In the genomic region with DNA sequence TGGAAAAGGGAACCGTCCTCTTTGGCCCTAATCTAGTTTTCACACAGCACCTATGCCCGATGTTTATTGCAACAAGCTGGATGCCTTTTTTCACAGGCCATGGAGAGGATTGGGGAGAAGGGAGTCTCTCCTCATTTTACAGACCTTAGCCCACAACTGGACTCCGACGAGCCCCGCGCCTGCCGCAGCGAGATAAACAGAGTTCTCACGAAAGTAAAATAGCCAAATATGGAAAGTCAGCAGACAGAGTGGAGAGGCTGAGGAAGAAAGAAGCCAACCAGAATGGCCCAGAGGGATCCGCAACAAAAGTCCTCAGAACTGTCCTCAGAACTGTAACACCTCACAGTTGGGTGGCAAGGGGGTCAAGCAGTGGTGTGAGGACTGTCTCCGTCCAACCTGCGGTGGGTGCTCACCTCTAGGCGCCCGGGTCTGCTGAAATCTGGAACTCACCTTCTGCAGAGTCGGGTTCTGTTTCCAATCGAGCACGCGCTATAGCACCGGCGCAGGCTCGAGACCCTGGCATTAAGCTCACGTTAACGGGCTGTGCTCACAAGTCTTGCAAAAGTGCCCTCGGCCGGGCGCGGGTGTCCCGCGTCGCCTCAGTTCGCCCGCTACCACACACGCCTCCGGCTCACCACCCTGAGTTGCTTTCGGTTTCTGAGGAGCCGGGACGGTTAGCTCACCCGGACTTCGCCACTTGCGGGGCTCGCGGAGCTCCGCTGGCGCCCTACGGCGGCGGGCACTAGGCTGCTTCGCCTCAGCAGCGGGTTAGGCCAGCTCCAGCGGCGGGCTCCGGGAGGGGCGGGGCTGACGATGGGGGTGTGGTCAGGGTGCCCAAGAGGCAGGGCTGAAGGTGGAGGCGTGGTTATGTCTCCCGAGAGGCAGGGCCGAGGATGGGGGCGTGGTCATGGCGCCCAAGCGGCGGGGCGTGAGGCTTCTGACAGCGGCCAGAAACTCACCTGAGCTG, we compare ENCODE assay signal across 8 mouse cellular contexts. TPM values are rescaled to one million over a fixed set of nuclear protein-coding genes. Genes with fewer than 3 reads are reported as not detected.
DNase-seq lines count a peak whose midpoint lies in the region; ATAC-seq and TF ChIP-seq lines count a peak whose summit lies in the region.

Traf5 (minus strand) TSS at position 754 of the 967 bp plus-strand sequence.

- H3K4me1 ChIP-seq in CH12.LX (ENCODE audit: control insufficient read depth in 1 of 2, insufficient read depth in 2 of 2): peaks cover 19 to 35% of the 10 kb centered on the region in 2 experiments
- H3K4me1 ChIP-seq in forebrain, embryonic 12.5 days: peaks cover 6% of the 10 kb centered on the region
- H3K4me1 ChIP-seq in heart, postnatal 0 days (ENCODE audit: control insufficient read depth, insufficient read depth): peaks cover 26% of the 10 kb centered on the region
- H3K4me1 ChIP-seq in liver, postnatal 0 days (ENCODE audit: insufficient read depth): peaks cover 25% of the 10 kb centered on the region
- H3K4me1 ChIP-seq in neural tube, embryonic 14.5 days (ENCODE audit: control insufficient read depth, insufficient read depth, low read length): no peaks in the 10 kb centered on the region; the same call in 1 of the 2 replicates

- no peaks in the 10 kb centered on the region for H3K9me3 ChIP-seq in CH12.LX (replicated peaks; ENCODE audit: low read length)
- H3K9me3 ChIP-seq in forebrain, embryonic 12.5 days: no peaks in the 10 kb centered on the region
- no peaks in the 10 kb centered on the region for H3K9me3 ChIP-seq in heart, postnatal 0 days (replicated peaks; ENCODE audit: control insufficient read depth, low read length)
- no peaks in the 10 kb centered on the region for H3K9me3 ChIP-seq in liver, postnatal 0 days (ENCODE audit: low read length)
- H3K9me3 ChIP-seq in neural tube, embryonic 14.5 days (ENCODE audit: control insufficient read depth, low read length): no peaks in the 10 kb centered on the region

- no peaks in the 10 kb centered on the region for H3K27me3 ChIP-seq in CH12.LX (replicated peaks)
- H3K27me3 ChIP-seq in forebrain, embryonic 12.5 days: peaks cover 28% of the 10 kb centered on the region
- H3K27me3 ChIP-seq in heart, postnatal 0 days (ENCODE audit: control insufficient read depth, insufficient read depth, low read length): no peaks in the 10 kb centered on the region
- no peaks in the 10 kb centered on the region for H3K27me3 ChIP-seq in liver, postnatal 0 days (ENCODE audit: insufficient read depth, low read length)
- H3K27me3 ChIP-seq in neural tube, embryonic 14.5 days (ENCODE audit: control insufficient read depth, insufficient read depth, low read length): no peaks in the 10 kb centered on the region

- H3K4me2 ChIP-seq in CH12.LX (ENCODE audit: insufficient read depth, low read depth, poor library complexity, severe bottlenecking): peak within 1 kb of the TSS; percentile 99
- H3K4me2 ChIP-seq in forebrain, embryonic 12.5 days: peak within 1 kb of the TSS; percentile 85
- peak within 1 kb of the TSS; percentile 87 for H3K4me2 ChIP-seq in heart, postnatal 0 days (ENCODE audit: low read depth, low read length)
- H3K4me2 ChIP-seq in liver, postnatal 0 days (ENCODE audit: low read depth, low read length): peak within 1 kb of the TSS; percentile 95
- peak within 1 kb of the TSS; percentile 96 for H3K4me2 ChIP-seq in neural tube, embryonic 14.5 days (ENCODE audit: low read depth, low read length)

- peak within 1 kb of the TSS; percentile 76 to 78 (median 77) for H3K4me3 ChIP-seq in CH12.LX (replicated peaks in 1 of 3; ENCODE audit: low read depth in 2 of 3, low read length in 2 of 3, poor library complexity in 1 of 3)
- H3K4me3 ChIP-seq in forebrain, embryonic 12.5 days (replicated peaks): peak within 1 kb of the TSS; percentile 53
- H3K4me3 ChIP-seq in heart, postnatal 0 days (ENCODE audit: low read depth, low read length): peak within 1 kb of the TSS; percentile 87
- H3K4me3 ChIP-seq in liver, postnatal 0 days (ENCODE audit: low read depth, low read length): peak within 1 kb of the TSS; percentile 57
- peak within 1 kb of the TSS; percentile 52 for H3K4me3 ChIP-seq in neural tube, embryonic 14.5 days (ENCODE audit: low read depth, low read length)

- ATAC-seq in forebrain, embryonic 12.5 days (ENCODE audit: low FRiP score): peak; percentile 99
- ATAC-seq in heart, postnatal 0 days (ENCODE audit: insufficient read depth, low read depth): peak; percentile 98
- peak; percentile 98 for ATAC-seq in liver, postnatal 0 days
- ATAC-seq in neural tube, embryonic 14.5 days (ENCODE audit: low read depth): peak; percentile 97

- no peak for TF ChIP-seq EP300 in CH12.LX (IDR thresholded peaks at IDR 0.05; ENCODE audit: low read length)
- TF ChIP-seq EP300 in heart, postnatal 0 days (IDR thresholded peaks at IDR 0.05; ENCODE audit: low read depth): no peak
- no peak for TF ChIP-seq EP300 in liver, postnatal 0 days (IDR thresholded peaks at IDR 0.05; ENCODE audit: low read depth)

- in situ Hi-C loops in CH12.LX (cut with MboI; ENCODE audit: low pct_ligation_motif_present, low pct_unique_long_range_greater_than_20kb, low sequenced_read_pairs): no loop called here

- H3K27ac ChIP-seq in CH12.LX (ENCODE audit: insufficient read depth, low read depth): peak within 1 kb of the TSS; percentile 63
- H3K27ac ChIP-seq in forebrain, embryonic 12.5 days: no peak within 1 kb of the TSS
- peak within 1 kb of the TSS; percentile 91 for H3K27ac ChIP-seq in heart, postnatal 0 days (ENCODE audit: low read depth)
- H3K27ac ChIP-seq in liver, postnatal 0 days (ENCODE audit: low read depth): peak within 1 kb of the TSS; percentile 76
- no peak within 1 kb of the TSS for H3K27ac ChIP-seq in neural tube, embryonic 14.5 days (ENCODE audit: low read depth, low read length)

- peak; percentile 94 for DNase-seq in CH12.LX (ENCODE audit: extremely low read depth)
- peak; percentile 86 for DNase-seq in c-Kit-positive CD71-positive TER-119-negative erythroid progenitor cells, embryonic 14.5 days (ENCODE audit: low read depth)
- peak; percentile 94 for DNase-seq in heart, postnatal 0 days (ENCODE audit: low spot score)
- peak; percentile 84 for DNase-seq in large intestine, adult 2 months (ENCODE audit: low read depth, low spot score)
- peak; percentile 99 for DNase-seq in liver, postnatal 0 days
- peak; percentile 99 for DNase-seq in testis, postnatal 10 days (ENCODE audit: low spot score)

- TF ChIP-seq RAD21 in CH12.LX (IDR thresholded peaks at IDR 0.05; ENCODE audit: low read depth, low read length): peak; percentile 22

- H3K79me2 ChIP-seq in CH12.LX (replicated peaks; ENCODE audit: control insufficient read depth, extremely low read depth, insufficient read depth, poor library complexity, severe bottlenecking): peaks cover 2% of the 10 kb centered on the region

- peaks cover 0 to 14% of the 10 kb centered on the region in 2 experiments for H3K36me3 ChIP-seq in CH12.LX (replicated peaks in 1 of 2; ENCODE audit: control insufficient read depth in 1 of 2, insufficient read depth in 1 of 2, low read length in 1 of 2)
- H3K36me3 ChIP-seq in forebrain, embryonic 12.5 days (replicated peaks): no peaks in the 10 kb centered on the region
- H3K36me3 ChIP-seq in heart, postnatal 0 days (replicated peaks; ENCODE audit: control insufficient read depth, insufficient read depth, low read length): 0 out of 2 replicates have a peak, but pooled peaks cover 11% of the 10 kb centered on the region
- H3K36me3 ChIP-seq in liver, postnatal 0 days (replicated peaks; ENCODE audit: insufficient read depth, low read length): no peaks in the 10 kb centered on the region
- H3K36me3 ChIP-seq in neural tube, embryonic 14.5 days (ENCODE audit: control insufficient read depth, insufficient read depth, low read length): no peaks in the 10 kb centered on the region

- WGBS in forebrain, embryonic 12.5 days: 3% methylated on average over 63 of the region's 63 CpGs
- WGBS in heart, postnatal 0 days: 2% methylated on average over 62 of the region's 63 CpGs
- WGBS in large intestine, adult 2 months: under 1% methylated on average over 63 of the region's 63 CpGs
- WGBS in liver, postnatal 0 days (ENCODE audit: insufficient replicate concordance): 2% methylated on average over 62 of the region's 63 CpGs
- 3% methylated on average over 63 of the region's 63 CpGs for WGBS in neural tube, embryonic 14.5 days

- dilution Hi-C loops in CH12.LX (cut with MboI; ENCODE audit: extremely low pct_ligation_motif_present, extremely low pct_unique_long_range_greater_than_20kb, low sequenced_read_pairs): no loop called here

- peak within 1 kb of the TSS; percentile 67 for H3K9ac ChIP-seq in CH12.LX (ENCODE audit: insufficient read depth, low read depth)
- H3K9ac ChIP-seq in forebrain, embryonic 12.5 days: peak within 1 kb of the TSS; percentile 58
- peak within 1 kb of the TSS; percentile 89 for H3K9ac ChIP-seq in heart, postnatal 0 days (replicated peaks; ENCODE audit: low read depth, low read length)
- H3K9ac ChIP-seq in liver, postnatal 0 days (replicated peaks): peak within 1 kb of the TSS; percentile 62
- peak within 1 kb of the TSS; percentile 58 for H3K9ac ChIP-seq in neural tube, embryonic 14.5 days (replicated peaks; ENCODE audit: low read depth, low read length)

- peak; percentile 87 for TF ChIP-seq POLR2A in CH12.LX (IDR thresholded peaks at IDR 0.05; ENCODE audit: low read depth, low read length)

- peak in 1 of 2 experiments; percentile 44; a peak in 2 of 4 replicates for TF ChIP-seq CTCF in CH12.LX (conservative IDR thresholded peaks at IDR 0.05 in 1 of 2, IDR thresholded peaks at IDR 0.05 in 1 of 2; ENCODE audit: low read depth in 2 of 2, low read length in 2 of 2)
- TF ChIP-seq CTCF in heart, postnatal 0 days (IDR thresholded peaks at IDR 0.05; ENCODE audit: low read depth): no peak
- TF ChIP-seq CTCF in liver, postnatal 0 days (IDR thresholded peaks at IDR 0.05; ENCODE audit: low read depth): peak; percentile 26; the same call in 1 of the 2 replicates

TF ChIP-seq in CH12.LX, 34 proteins besides CTCF, POLR2A, EP300 and RAD21 (continues in another document):
- TF ChIP-seq MAZ (IDR thresholded peaks at IDR 0.05; ENCODE audit: low read depth, low read length): 0 out of 2 replicates have a peak, but pooled peaks have one; percentile 60
- no peak for TF ChIP-seq ELF1 (IDR thresholded peaks at IDR 0.05; ENCODE audit: low read depth, low read length)
- TF ChIP-seq ETS1 (conservative IDR thresholded peaks at IDR 0.05; ENCODE audit: low read depth, low read length): peak; percentile 23
- TF ChIP-seq CHD2 (IDR thresholded peaks at IDR 0.05; ENCODE audit: low read length): no peak; the same call in 1 of the 2 replicates

RNA-seq across cellular contexts. Expression of gene Traf5, which starts in this region (rescaled TPM):
- 30.5 and 38.7 TPM in 2 replicates for total RNA-seq in CH12.LX (2012; rRNA removed)
- 16.9 and 21.3 TPM in 2 replicates for total RNA-seq in CH12.LX (2014; rRNA removed)
- 32.3 and 42.8 TPM in 2 replicates for polyA plus RNA-seq in CH12.LX (2012; ENCODE audit: insufficient read length, low read depth)
- 3.3 and 4.5 TPM in 2 replicates for polyA plus RNA-seq in forebrain, embryonic 12.5 days (2016; fragmentation: Nextera tagmentation; extraction: Ambion mirVana)
- 5.7 and 51.1 TPM in 2 replicates for total RNA-seq in heart, postnatal 0 days (2014; rRNA removed; ENCODE audit: low replicate concordance)
- 13.7 and 14.7 TPM in 2 replicates for polyA plus RNA-seq in heart, postnatal 0 days (2015; fragmentation: Nextera tagmentation; extraction: Ambion mirVana)
- polyA plus RNA-seq in large intestine, adult 2 months (2012; rRNA removed): 12.2 and 14.5 TPM in 2 replicates
- polyA plus RNA-seq in liver, postnatal 0 days (2015; fragmentation: Nextera tagmentation; extraction: Ambion mirVana): 3.4 and 4.2 TPM in 2 replicates
- 1.7 and 2.3 TPM in 2 replicates for polyA plus RNA-seq in neural tube, embryonic 14.5 days (2014; fragmentation: Nextera tagmentation; extraction: Ambion mirVana)

Comparison
In these comparisons a context has a peak if more than half of its experiments do, and no peak if none do; other contexts are left out.
1. H3K27ac ChIP-seq: peak in CH12.LX (single experiment), heart, postnatal 0 days (single experiment) and liver, postnatal 0 days (single experiment); none in forebrain, embryonic 12.5 days (single experiment) and neural tube, embryonic 14.5 days (single experiment).
2. Peak in every context shown above with its lines, with median percentiles within 50 percentile points of each other: DNase-seq, H3K4me2 ChIP-seq, H3K4me3 ChIP-seq, H3K9ac ChIP-seq and ATAC-seq.